Mouse (Mus musculus): ENCODE measurements around the gene Bnip3. TPM values are rescaled to one million over a fixed set of nuclear protein-coding genes. Genes with fewer than 3 reads are reported as not detected.

Gene Bnip3
- polyA plus RNA-seq (2012; rRNA removed): 4.1 and 4.3 TPM in 2 replicates

DNA sequence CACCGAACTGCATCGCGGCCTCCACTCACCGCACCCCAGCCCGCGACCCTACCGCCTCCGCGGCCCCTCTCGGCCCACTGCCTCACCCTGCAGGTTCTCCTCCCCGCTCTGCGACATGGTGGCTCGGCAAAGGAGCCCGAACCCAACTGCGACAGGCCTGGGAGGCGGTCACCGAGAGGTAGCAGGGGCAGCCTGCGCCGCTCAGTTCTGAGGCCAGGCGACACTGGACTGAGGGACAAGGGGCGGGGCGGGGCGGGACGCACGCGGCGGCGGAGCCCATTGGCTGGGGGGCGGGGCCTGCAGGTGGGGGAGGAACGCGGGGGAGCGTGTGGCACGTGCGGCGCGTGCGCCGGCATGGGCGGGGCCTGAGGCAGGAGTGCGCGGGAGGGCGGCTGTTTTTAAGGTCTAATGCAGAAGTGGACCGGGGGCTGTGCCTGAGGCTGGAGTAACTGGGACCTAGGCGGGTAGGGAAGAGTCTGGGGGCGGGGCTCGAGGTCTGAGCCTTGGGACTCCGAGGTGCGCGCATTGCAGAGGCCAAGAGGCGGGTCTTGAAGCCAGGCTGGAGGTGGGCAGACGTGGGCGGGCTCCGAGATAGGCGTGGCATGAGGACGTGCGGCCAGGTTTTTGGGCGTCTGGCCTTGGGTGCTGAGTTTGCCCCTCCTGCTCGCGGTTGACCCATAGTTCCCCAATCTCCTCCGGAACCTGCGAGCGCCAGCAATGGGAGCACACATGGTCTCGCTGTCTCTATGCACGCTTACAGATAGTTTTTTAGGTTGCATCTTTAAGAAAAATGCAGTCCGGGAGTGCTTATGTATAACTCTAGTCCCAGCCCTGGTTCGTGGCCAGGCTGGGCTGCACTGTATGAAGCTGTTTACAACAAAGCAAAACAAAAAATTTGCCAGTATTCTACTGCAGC, at the start of gene Bnip3:
Bnip3 (minus strand) TSS at position 243 of the 916 bp plus-strand sequence.
- Histone ChIP-seq H3K4me1 (ENCODE audit: control insufficient read depth, insufficient read depth, insufficient read length, low read length) (no peaks in the 10 kb centered on the region; the same call in none of the 2 replicates), H3K27me3 (ENCODE audit: control insufficient read depth, insufficient read depth, low read length) (no peaks in the 10 kb centered on the region), H3K27ac (ENCODE audit: insufficient read depth, low read depth, low read length) (0 out of 2 replicates have a peak within 1 kb of the TSS, but pooled peaks have one; percentile 4), H3K36me3 (ENCODE audit: control insufficient read depth, insufficient read depth, low read length) (no peaks in the 10 kb centered on the region), H3K4me3 (ENCODE audit: low read depth, low read length) (peak within 1 kb of the TSS; percentile 87)
- TF ChIP-seq CTCF (IDR thresholded peaks at IDR 0.05; ENCODE audit: extremely low read depth, insufficient read length, insufficient replicate concordance, low read depth, low read length) (no peak; the same call in 1 of the 2 replicates), POLR2A (IDR thresholded peaks at IDR 0.05; ENCODE audit: low read depth, low read length) (peak; percentile 81)
- WGBS: 1% methylated on average over 66 of the region's 66 CpGs

DNA sequence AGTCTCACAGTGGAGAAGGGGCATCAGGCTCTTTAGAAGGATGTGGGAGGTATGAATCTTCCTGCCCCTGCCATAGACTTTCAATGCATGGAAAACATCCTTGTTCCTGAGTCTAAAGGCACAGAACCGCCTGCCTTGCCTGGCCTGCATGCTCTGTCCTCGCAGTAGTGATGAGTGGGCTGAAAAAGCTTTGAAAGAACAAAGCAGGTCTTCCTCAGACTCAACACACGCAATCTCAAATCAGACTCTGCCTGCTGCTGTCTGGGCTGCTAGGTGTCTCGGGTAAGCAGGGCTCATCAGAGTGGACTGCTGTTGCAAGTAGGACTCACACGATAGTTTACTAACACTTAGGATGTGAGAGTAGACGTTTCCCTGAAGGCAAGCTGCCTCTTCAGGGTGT, 47.8 kb upstream of the Bnip3 start:
- Histone ChIP-seq H3K27me3 (ENCODE audit: control insufficient read depth, insufficient read depth, low read length) (no peaks in the 10 kb centered on the region), H3K4me1 (ENCODE audit: control insufficient read depth, insufficient read depth, insufficient read length, low read length) (no peaks in the 10 kb centered on the region), H3K27ac (ENCODE audit: insufficient read depth, low read depth, low read length) (no peak overlapping the region), H3K4me3 (ENCODE audit: low read depth, low read length) (no peak overlapping the region), H3K36me3 (ENCODE audit: control insufficient read depth, insufficient read depth, low read length) (no peaks in the 10 kb centered on the region)
- TF ChIP-seq CTCF (IDR thresholded peaks at IDR 0.05; ENCODE audit: extremely low read depth, insufficient read length, insufficient replicate concordance, low read depth, low read length): no peak
- no peak for TF ChIP-seq POLR2A (IDR thresholded peaks at IDR 0.05; ENCODE audit: low read depth, low read length)
- WGBS: 64% methylated on average over 6 of the region's 6 CpGs

DNA sequence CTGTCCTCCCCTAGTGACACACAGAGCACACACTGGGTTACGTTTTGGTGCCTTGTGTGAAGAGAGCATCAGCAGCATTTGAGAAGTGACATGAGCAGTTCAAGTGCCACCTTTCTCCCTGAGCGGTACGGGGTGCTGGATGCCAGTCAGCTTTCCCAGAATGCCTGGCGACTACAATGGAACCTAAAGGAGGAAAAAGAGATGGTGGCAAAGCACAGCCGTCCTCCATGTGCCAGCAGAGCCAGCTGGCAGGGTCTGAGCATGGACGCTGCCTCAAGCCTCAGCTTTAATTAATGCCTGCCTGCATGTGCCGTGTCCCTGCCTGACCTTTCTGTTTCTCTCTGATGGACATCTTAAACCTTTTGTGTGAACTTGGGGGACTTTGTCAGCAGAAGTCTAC, 46.5 kb upstream of the Bnip3 start:
- TF ChIP-seq POLR2A (IDR thresholded peaks at IDR 0.05; ENCODE audit: low read depth, low read length) (no peak), CTCF (IDR thresholded peaks at IDR 0.05; ENCODE audit: extremely low read depth, insufficient read length, insufficient replicate concordance, low read depth, low read length) (no peak)
- WGBS: 83% methylated on average over 7 of the region's 7 CpGs

DNA sequence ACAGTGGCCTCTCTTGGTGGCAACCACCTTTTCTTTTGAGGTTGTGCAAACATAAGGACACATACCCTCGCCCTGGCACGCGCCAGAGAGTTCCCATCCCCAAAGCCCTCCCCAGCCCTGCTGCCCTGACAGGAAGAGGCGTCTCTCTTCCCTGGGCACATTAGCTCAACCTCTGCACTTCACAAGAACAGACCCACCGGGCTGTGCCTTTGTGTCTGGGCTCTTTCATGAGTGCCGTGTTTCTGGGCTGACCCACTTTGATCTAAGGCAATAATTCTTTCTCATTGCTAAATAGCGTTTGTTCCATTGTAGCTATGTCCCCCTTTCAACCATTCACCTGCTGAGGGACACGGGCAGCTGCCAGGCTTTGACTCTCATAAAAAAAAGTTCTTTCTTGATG, 39.0 kb upstream of the Bnip3 start:
- no peak for TF ChIP-seq POLR2A (IDR thresholded peaks at IDR 0.05; ENCODE audit: low read depth, low read length)
- TF ChIP-seq CTCF (IDR thresholded peaks at IDR 0.05; ENCODE audit: extremely low read depth, insufficient read length, insufficient replicate concordance, low read depth, low read length): no peak
- 48% methylated on average over 8 of the region's 8 CpGs for WGBS
- H3K4me1 ChIP-seq (ENCODE audit: control insufficient read depth, insufficient read depth, insufficient read length, low read length): no peaks in the 10 kb centered on the region
- no peak overlapping the region for H3K27ac ChIP-seq (ENCODE audit: insufficient read depth, low read depth, low read length)
- H3K27me3 ChIP-seq (ENCODE audit: control insufficient read depth, insufficient read depth, low read length): no peaks in the 10 kb centered on the region
- H3K36me3 ChIP-seq (ENCODE audit: control insufficient read depth, insufficient read depth, low read length): no peaks in the 10 kb centered on the region
- no peak overlapping the region for H3K4me3 ChIP-seq (ENCODE audit: low read depth, low read length)

More for the DNA sequence above, 46.5 kb upstream of the Bnip3 start:
- Histone ChIP-seq H3K4me3 (ENCODE audit: low read depth, low read length) (no peak overlapping the region), H3K36me3 (ENCODE audit: control insufficient read depth, insufficient read depth, low read length) (no peaks in the 10 kb centered on the region), H3K27me3 (ENCODE audit: control insufficient read depth, insufficient read depth, low read length) (no peaks in the 10 kb centered on the region), H3K27ac (ENCODE audit: insufficient read depth, low read depth, low read length) (no peak overlapping the region), H3K4me1 (ENCODE audit: control insufficient read depth, insufficient read depth, insufficient read length, low read length) (no peaks in the 10 kb centered on the region)

DNA sequence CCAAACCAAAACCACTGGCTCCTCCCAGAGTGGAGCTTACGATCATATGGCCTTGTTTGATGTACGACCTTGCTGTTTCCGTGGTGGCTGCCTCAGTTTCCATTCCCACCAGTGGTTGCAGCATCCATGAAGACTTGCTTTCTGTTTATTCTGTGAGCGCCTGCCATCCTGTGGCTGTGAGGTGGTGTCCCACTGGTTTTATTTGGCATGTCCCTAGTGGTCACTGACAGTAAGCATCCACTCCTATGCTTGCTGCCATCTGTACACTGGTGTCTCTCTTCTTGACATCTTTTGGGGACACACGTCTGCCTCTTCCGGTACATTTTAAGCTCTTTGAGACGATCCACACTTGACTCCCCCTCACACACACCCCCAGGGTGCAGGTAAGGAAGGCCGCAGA, 38.4 kb upstream of the Bnip3 start:
- H3K4me3 ChIP-seq (ENCODE audit: low read depth, low read length): no peak overlapping the region
- no peaks in the 10 kb centered on the region for H3K4me1 ChIP-seq (ENCODE audit: control insufficient read depth, insufficient read depth, insufficient read length, low read length)
- no peaks in the 10 kb centered on the region for H3K27me3 ChIP-seq (ENCODE audit: control insufficient read depth, insufficient read depth, low read length)
- no peak overlapping the region for H3K27ac ChIP-seq (ENCODE audit: insufficient read depth, low read depth, low read length)
- H3K36me3 ChIP-seq (ENCODE audit: control insufficient read depth, insufficient read depth, low read length): no peaks in the 10 kb centered on the region
- TF ChIP-seq POLR2A (IDR thresholded peaks at IDR 0.05; ENCODE audit: low read depth, low read length): no peak
- no peak for TF ChIP-seq CTCF (IDR thresholded peaks at IDR 0.05; ENCODE audit: extremely low read depth, insufficient read length, insufficient replicate concordance, low read depth, low read length)
- WGBS: 81% methylated on average over 8 of the region's 8 CpGs

DNA sequence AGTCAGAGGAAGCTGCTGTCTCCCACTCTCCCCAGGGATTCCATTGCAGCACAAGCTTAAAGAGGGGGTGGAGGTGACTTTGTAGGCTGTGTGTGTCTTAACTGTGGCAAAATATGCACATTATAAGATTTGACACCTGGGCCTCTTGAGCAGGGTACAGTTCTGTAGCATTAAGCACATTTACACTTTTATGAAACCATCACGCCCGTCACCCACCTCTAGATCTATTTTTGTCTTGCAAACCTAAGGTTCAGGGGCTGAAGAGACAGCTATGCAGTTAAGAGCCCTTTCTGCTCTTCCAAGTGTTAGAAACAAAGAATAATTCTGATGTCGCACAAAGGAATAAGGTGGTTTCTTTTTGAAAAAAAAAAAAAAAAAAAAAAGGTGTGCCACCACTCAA, 36.3 kb upstream of the Bnip3 start:
- 49% methylated on average over 3 of the region's 3 CpGs for WGBS
- Histone ChIP-seq H3K27ac (ENCODE audit: insufficient read depth, low read depth, low read length) (no peak overlapping the region), H3K27me3 (ENCODE audit: control insufficient read depth, insufficient read depth, low read length) (peaks cover 12% of the 10 kb centered on the region), H3K36me3 (ENCODE audit: control insufficient read depth, insufficient read depth, low read length) (no peaks in the 10 kb centered on the region), H3K4me3 (ENCODE audit: low read depth, low read length) (no peak overlapping the region), H3K4me1 (ENCODE audit: control insufficient read depth, insufficient read depth, insufficient read length, low read length) (no peaks in the 10 kb centered on the region)
- no peak for TF ChIP-seq CTCF (IDR thresholded peaks at IDR 0.05; ENCODE audit: extremely low read depth, insufficient read length, insufficient replicate concordance, low read depth, low read length)
- TF ChIP-seq POLR2A (IDR thresholded peaks at IDR 0.05; ENCODE audit: low read depth, low read length): no peak

DNA sequence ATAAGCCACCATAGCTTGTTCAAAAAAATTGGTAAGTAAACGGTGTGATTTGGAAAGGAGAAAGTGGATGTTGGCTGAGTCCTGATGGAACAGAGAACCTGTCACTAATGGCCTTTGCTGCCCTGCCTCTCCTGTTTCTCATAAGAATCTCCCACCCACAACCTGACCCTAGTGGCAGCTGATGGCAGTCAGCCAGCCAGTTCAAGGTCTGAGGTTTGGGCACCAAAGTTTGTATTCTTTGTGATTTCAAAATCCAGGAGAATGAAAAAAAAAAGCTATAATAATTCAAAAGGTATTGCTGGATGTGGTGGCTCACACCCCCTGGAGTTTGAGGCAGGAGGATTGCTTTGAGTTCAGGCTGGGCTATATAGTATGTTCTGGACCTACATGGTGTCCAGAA, 33.0 kb upstream of the Bnip3 start:
- H3K4me3 ChIP-seq (ENCODE audit: low read depth, low read length): no peak overlapping the region
- no peaks in the 10 kb centered on the region for H3K36me3 ChIP-seq (ENCODE audit: control insufficient read depth, insufficient read depth, low read length)
- H3K27me3 ChIP-seq (ENCODE audit: control insufficient read depth, insufficient read depth, low read length): peaks cover 20% of the 10 kb centered on the region
- H3K4me1 ChIP-seq (ENCODE audit: control insufficient read depth, insufficient read depth, insufficient read length, low read length): no peaks in the 10 kb centered on the region
- WGBS: 91% methylated on average over 1 of the region's 1 CpGs
- TF ChIP-seq POLR2A (IDR thresholded peaks at IDR 0.05; ENCODE audit: low read depth, low read length) (no peak), CTCF (IDR thresholded peaks at IDR 0.05; ENCODE audit: extremely low read depth, insufficient read length, insufficient replicate concordance, low read depth, low read length) (no peak)
- H3K27ac ChIP-seq (ENCODE audit: insufficient read depth, low read depth, low read length): no peak overlapping the region

Measured in small intestine, adult 2 months (tissue).